Mouse (Mus musculus) myocyte (in vitro differentiated cells): ENCODE measurements around the gene Catip.

Experiments
- CEBPB ChIP-seq: IDR thresholded peaks from 2 replicates; pipeline ENCODE4 v1.6.1; 2011; ENCODE audit warnings: mild to moderate bottlenecking, moderate library complexity; ENCODE audit not compliant: poor library complexity, insufficient read depth, severe bottlenecking
- POLR2A ChIP-seq: IDR thresholded peaks from one replicate; pipeline ENCODE4 v1.6.1; 2011; ENCODE audit warnings: low read depth, mild to moderate bottlenecking, control low read depth, moderate library complexity; ENCODE audit not compliant: insufficient read length
- TCF12 ChIP-seq: IDR thresholded peaks from one replicate; pipeline ENCODE4 v1.6.1; 2011; ENCODE audit warnings: mild to moderate bottlenecking, control low read depth; ENCODE audit not compliant: poor library complexity, insufficient read depth, severe bottlenecking

DNA sequence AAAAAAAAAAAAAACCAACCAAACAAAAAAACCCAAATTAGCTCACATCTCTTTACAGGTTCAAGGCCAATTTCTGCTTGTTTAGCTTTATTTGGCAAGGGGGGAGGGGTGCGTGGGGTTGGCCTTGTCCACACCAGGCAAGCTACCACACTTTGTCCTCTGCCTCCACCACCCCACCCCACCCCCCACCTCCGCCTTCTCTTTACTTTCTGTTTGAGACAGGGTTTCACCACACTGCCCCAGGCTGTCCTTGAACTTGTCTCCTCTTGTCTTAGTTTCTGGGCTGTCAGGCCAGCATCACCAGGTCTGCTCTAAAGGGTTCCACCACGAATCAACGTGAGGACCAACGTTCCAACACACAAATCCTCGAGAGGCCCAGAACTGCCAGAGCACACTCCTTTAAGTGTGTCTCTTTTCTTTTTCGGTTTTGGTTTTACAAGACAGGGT lies 17.2 kb downstream of the Catip start:
- TF ChIP-seq POLR2A (no peak), TCF12 (no peak), CEBPB (no peak)
